Mouse (Mus musculus): ENCODE results near the gene Rpl10-ps3.
A peak's percentile ranks its signal among the peaks of the same experiment; 100 is the strongest.

Gene Rpl10-ps3

DNA sequence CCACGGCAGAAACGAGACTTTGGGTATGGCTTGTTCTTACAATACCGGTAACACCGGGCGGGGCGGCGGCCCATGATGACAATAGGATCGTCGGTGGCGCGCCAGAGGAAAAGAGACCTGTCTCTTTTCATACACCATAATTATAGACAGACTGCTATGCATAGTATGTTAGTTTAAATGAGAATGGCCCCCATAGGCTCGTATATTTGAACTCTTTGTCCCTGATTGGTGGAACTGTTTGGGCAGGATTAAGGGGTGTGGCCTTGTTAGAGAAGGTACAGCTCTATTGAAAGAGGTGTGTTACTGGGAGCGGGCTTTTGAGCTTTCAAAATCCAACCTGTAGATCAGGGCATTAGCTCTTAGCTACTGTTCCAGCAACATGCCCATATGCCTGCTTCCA lies at the start of gene Rpl10-ps3:
TSS of gene Rpl10-ps3 (minus strand) at position 101 of the 400 bp plus-strand sequence.
- no peak for DNase-seq (ENCODE audit: low spot score in 2 of 2)

DNA sequence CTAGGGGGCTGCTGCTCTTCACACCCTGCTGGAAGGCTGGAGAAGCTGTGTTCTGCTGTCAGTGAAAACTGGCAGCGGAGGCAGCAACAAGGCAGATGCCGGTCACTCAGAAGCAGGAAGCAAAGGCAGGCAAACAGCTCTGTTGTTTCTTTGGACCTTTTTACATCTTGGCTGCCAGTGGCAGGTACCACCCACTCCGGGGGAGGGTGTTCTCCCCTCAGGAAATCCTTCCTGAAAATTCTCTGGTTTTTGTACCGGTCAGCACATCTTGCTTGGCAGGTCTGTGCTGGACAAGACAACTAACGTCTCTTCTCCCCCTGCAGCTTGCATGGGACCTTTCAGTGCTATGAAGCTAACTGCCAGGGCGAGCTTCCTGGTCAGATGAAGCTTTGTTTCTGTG lies 30.8 kb upstream of the Rpl10-ps3 start:
- DNase-seq (ENCODE audit: low spot score in 2 of 2): no peak

DNA sequence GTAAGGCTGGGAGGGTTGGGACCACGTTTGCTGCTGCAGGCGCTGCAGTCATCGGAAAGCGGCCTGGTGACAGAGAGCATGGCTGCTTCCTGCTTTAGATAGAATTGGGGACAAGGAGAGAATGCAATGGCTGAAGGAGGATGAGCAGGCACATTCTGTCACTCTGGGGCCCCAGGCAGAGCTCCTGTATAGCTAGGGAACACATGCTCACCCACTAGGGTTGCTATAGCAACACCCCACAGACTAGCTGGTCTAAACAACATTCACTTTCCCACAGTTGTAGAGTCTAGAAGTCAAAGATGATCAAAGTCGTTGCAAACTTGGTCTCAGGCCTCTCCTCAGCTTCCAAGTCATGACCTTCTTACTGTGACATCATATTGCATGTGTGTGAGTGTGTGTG lies 29.9 kb upstream of the Rpl10-ps3 start:
- DNase-seq (ENCODE audit: low spot score in 2 of 2): no peak

DNA sequence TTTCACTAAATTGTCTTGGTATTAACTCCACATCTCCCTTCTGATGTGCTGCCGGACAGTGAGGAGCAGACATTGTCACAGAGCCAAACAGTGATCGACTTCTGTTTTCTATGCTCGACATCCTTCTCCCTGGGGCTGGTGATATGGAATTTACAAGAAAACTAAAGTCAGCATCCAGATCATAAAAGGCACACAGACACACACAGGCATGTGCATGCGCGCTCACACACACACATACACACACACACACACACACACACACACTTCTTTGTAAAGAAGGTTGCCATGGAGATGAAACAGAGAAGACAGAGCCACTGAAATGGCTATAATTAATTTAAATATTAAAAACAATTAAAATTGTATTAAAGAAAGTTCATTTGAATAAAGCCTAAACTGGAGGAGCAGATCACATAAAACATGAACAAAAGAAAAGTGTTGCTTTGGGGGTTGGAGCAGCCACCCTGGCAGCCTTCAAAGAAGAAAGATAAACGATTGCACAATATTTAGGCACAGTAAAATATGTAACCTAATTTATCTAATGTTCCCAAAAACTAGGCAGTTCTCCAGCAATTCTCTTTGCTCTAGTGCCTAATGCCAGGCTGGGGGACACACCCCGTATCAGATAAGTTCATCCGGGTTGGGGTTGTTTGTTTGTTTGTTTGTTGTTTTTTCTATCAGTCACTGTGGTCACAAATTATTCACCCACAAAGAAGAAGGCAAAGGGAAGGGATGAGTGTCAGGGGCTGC lies 24.0 kb upstream of the Rpl10-ps3 start:
- DNase-seq (ENCODE audit: low spot score in 2 of 2): no peak

DNA sequence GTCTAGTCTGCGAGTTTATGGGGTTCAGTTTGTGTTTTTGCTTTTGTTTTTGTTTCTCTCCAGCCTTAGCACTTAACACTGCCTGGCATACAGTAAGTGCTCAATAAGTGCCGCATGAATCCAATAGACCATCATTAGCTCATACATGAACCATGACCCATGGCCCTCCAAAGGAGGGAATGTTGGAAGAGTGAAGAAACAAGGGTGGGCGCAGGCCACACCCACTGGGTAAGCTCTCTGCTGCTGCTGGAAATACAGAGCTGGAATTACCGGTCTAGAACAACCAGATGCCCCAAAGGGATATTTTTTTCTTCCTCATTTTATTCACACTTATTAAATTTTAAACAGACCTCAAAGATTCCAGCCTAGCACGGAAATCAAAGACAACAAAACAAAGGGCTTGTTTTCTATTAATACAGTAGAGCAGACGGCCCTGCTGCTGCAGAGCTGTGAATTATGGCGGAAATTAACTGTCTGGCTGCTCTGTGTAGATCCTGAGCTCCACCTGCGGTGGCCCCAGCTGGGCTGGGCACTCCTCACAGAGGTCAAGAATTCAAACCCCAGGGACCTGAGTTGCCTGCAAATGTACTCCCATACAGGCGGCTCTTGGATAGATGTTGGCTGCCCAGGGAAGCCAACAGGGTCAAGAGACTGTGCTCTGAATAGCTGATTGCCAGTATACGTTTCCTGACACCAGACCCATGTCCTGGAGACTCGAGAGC lies 20.5 kb upstream of the Rpl10-ps3 start:
- no peak for DNase-seq (ENCODE audit: low spot score in 2 of 2)

DNA sequence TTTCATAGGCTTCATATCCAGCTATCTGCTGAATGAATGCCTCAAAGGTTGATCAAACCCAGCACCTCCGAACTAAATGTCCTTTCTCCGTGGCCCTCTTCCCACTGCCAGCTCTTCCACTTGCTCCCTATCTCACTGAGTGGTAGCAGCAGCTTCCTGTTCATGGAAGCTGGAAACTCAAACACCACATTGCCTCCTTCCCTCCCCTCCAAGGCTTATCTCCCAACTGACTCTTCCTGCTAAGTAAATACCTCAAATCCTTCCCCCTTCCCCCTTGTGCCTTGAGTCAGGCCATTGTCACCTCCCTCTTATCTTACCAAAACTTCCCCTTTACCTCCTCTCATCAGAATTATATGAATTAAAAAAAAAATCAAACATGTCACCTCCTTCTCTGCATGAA lies 19.2 kb upstream of the Rpl10-ps3 start:
- DNase-seq (ENCODE audit: low spot score in 2 of 2): no peak

DNA sequence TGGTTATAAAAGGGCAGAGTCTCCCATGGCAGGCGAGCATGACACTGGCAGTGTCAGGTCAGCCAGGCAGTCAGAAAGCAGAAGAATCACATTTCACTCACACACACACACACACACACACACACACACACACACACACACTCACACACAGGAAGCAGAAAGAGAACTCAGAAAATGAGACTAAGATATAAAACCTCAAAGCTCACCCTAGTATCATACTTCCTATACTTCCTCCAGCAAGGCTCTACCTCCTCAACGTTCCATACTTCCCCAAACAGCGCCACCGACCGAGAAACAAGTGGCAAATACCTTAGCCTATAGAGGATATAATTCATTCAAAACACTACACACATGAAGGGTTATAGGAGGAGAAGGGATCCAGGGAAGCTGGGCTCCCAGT lies 18.5 kb upstream of the Rpl10-ps3 start:
- no peak for DNase-seq (ENCODE audit: low spot score in 2 of 2)

DNA sequence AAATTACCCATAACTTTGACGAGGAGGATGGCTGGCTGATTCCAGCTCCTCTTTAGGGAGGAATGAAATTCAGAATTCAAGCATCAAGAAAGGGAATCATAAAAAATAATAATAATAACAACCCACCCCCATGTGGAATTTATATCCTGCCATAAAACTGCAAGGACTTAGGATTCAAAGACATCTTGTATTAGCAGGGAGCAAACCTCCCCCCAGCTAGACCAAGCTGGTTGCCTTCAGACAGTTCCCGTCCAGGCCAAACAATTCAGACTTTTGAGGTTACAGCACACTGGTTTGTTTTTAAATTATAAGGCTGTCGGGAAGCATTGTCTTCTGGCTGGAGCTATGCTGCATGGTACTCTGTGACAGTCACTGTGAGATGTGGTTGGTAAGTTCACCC lies 17.8 kb upstream of the Rpl10-ps3 start:
- DNase-seq (ENCODE audit: low spot score in 2 of 2): no peak

DNA sequence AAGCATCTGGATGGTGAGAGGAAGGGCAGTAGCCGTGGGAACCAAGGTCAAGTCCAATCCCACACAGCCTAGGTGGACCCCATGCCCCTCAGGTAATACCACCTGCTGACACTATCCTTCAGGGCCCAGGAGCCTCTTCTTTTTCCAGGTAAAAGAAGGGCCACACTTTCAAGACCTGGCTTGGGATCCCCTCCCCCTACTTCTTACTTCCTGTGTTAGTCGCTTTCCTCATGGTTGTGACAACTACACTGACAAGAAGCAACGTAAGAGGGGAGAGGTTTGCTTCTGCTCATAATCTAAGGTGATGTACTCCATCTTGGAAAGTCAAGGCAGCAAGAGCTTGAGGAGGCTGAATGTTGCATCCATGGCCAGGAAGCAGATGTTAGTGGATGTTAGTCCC lies 15.6 kb upstream of the Rpl10-ps3 start:
- DNase-seq (ENCODE audit: low spot score in 2 of 2): no peak

DNA sequence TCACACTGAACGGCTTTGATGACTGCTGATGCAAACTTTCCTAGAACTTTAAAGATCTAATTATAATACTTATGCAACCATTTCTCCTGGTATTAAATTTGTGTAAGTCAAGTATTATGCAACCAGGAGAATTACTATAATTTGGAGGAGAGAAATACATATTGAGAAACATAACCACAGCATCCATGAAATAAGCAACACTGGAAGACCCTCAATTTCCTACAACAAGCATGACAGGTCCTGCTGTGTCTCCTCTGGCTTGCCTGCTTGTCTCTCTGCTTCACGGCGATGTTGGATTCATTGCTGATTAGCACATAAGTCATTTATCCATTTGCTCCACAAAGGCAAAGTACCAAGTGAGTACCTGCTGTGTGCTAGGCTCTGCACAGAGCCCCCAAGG lies 12.6 kb upstream of the Rpl10-ps3 start:
- DNase-seq (ENCODE audit: low spot score in 2 of 2): no peak

DNA sequence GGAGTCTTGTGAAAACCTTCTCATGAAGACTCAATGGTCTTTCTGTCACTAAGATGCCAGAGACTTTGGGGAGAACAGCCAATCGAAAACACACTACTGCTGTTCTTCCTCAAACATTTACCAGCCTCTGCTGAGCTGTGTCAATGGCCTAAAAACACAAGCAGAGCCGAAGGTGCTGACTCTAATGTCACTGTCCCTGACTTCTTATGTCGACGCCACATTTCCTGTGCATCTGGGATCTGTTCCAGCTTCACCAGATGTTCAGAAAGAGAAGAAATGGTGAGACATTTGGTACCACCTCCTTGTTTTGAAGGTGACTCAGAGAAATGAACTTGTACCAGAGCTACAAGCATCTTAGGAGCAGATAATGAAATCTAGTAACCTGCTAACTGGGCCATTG lies 7.0 kb upstream of the Rpl10-ps3 start:
- no peak for DNase-seq (ENCODE audit: low spot score in 2 of 2)

DNA sequence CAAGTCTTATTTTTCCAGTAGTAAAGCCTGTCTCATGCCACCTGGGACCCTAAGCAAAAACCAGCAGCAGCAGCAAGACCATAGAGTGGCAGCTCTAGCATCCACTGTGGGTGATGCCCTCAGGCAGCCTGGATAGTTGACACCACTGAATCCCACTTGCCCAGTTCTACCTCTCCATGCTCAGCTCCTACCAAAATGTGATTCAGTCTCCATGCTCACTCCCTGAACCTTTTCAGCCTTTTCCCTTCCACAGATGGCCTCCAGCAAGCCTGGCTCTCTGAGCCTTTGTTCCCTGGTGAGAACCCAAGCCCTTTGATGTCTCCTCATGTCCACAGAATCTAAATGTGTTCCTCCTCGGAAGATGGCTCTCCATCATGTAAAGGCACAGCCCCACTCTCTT lies 5.8 kb upstream of the Rpl10-ps3 start:
- DNase-seq (ENCODE audit: low spot score in 2 of 2): no peak

DNA sequence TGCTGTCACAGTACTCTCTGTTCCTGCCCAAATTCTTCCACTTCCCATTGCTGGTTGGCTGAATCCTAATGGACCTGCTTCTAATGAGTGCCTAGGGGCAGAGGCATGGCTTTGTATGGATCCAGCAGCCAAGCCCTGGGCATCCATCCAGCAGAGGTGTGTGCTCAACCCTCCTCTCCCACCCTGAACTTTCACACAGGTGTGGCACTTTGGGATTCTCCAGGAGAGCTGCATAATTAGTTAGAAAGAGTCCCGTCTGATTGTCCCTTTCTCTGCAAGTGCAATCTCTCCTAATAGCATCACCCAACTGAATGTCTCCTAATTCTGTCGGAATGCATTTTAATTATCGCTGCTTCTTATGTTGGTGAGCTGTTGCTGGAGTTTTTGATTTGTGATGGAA lies 4.4 kb upstream of the Rpl10-ps3 start:
- no peak for DNase-seq (ENCODE audit: low spot score in 2 of 2)

DNA sequence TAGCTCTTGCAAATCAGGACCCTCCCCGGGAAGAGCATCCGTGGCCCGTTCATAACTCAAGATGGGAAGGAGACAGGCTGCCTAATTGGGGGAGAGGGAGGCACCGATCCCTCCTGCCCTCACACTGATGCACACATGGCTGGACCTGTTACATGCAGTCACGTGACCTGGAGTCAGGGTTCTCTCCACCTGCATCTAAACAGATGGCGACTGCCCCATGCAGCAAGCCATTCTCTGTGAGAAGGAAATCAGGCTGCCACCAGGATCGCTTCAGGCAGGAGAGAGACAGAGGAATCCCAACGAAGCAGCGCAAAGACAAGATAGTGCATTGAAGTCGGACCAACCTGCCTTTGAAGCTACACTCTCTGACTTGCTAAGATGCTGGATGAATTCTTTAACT lies 3.5 kb upstream of the Rpl10-ps3 start:
- DNase-seq (ENCODE audit: low spot score in 2 of 2): peak in 1 of 2 experiments; percentile 28

DNA sequence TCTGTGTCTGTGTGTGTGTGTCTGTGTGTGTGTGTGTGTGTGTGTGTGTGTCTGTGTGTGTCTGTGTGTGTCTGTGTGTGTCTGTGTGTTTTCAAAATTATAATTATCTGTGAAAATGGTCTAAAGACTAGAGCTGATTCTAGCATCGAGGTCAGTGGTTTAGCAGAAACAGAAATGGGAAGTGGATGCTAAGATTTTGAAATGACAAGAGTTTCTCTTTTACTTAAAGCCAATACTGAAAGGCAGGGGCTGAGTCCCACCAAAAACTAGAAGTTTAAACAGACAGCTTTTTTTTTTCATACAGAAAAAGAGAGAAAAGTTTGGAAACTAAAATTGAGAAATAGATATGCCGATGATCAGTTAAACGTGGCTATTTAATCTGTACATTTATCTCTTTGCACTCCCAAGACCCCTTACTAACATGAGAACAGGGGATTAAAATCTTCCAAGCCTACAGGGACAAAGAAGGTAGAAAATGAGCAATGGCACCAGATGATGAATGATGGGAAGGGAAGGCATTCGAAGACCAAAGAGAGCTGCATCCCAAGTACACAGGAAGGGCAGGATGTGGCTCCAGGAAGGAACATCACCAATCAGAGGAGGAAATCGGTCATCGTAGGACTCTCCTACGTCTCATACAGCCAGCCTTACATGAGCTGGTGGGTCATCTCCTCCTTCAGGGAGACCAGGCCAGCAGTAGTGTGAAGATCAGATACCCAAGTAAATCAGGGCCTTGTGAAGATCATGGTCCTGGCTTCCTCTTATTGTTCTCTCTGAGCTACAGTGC lies 9.0 kb downstream of the Rpl10-ps3 start:
- no peak for DNase-seq (ENCODE audit: low spot score in 2 of 2)

DNA sequence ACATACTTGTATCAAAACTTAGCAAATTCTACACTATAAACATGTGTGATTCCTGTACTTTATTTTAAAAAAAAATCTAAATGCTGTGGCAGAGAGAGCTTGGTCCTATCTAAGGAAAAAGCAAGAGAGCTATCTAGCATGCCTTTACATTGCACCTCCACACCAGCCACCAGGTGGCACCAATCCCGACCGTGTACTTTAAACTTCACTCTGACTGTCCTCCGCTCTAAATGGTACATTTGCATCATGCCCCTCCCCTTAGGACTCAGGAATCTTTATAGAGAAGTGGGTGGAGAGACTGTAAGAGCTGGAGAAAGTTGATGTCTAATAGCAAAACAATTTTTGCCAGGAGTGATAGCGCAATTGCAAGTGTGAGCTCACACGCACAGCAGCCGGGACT lies 11.4 kb downstream of the Rpl10-ps3 start:
- peak; percentile 23 to 28 for DNase-seq (ENCODE audit: low spot score in 2 of 2)

DNA sequence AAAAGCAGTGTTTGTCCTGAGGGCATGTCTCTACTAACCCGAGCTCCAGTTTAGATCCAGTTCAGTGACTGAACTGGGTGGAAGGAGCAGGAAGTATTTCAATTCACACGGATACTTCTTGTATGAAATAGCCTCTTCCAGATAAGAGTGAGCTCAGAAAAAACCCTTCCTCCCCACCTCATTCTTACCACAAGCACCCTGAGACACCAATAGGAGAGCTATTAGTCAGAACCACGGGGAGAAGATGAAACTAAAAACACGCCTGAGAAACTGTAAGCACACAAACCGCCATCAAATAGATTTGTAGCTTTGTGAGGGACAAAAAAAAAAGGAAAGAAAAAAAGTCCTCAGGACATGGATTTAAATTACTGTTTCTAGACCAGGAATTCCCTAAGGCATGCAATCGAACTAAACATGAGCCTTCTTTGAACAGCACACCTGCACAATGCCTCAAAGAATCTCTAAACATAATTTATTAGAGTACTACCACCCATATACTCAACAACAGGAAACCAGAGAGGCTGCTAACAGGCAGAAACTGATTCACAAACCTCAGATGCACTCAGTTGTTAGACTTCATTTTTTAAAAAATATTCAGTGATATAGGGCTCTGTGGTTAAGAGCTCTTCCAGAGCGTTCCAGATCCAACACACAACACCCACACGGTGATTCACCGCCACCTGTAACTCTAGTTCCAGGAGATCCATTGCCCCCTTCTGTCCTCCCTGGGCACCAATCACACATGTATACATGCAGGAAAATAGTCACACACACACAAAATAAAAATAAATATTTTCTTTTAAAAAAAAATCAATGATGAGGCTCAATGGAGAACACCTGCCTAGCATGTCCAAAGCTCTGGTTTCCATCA lies 20.2 kb downstream of the Rpl10-ps3 start:
- DNase-seq (ENCODE audit: low spot score in 2 of 2): no peak

DNA sequence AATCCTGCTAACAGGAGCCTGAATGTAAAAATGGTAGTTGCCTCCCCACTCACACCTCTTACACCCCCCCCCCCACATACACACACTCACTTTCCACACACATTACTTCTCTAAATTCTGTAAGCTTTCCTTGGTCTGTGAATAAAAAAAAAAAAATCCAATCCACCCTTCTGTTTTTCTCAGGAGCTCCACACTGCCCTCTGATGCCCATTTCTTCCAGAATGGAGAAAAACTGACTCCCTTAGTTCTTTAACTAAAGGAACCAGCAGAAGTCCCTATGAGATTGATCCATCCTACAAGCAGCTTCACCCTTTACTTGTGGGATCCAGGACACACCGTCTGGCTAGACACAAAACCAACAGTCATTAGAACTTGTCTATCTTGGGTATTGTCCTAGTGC lies 24.0 kb downstream of the Rpl10-ps3 start:
- no peak for DNase-seq (ENCODE audit: low spot score in 2 of 2)

DNA sequence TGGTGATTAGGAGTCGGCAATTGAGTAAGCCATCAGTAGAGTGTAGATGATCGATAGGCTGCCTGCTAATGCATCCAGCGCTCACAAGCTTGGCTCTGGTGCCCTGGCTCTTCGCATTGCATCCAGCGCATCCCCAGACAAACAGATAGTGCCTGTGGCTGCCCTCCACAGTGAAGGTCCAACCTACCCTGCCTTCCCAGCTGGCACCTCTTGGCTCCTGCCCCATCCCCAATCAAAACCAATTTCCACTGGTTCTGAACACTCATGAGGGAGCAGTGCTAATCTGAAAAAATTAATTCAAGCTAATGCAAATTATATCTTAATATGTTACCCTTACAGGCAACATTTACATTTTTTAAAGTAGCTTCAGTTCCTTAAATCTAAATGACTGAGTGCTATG lies 25.3 kb downstream of the Rpl10-ps3 start:
- no peak for DNase-seq (ENCODE audit: low spot score in 2 of 2)

DNA sequence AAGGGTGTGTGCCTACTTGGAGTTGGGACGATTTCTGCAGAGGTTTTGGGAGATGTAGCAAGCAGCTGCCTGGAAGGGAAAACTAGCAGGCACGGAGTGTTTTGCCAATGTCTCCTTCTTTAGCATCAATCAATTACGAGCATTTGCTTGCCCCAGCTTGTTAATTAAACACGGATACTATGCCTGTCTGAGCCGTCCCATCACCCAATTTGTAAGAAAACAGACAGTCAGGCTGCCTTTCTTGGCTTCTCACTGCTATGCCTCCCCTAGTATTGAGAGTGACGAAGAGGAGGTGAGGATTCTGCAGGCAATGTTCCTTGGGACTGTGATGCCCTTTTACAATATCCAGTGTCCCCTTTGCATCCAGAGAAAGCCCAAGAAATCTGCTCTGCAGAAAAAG lies 27.5 kb downstream of the Rpl10-ps3 start:
- no peak for DNase-seq (ENCODE audit: low spot score in 2 of 2)

DNA sequence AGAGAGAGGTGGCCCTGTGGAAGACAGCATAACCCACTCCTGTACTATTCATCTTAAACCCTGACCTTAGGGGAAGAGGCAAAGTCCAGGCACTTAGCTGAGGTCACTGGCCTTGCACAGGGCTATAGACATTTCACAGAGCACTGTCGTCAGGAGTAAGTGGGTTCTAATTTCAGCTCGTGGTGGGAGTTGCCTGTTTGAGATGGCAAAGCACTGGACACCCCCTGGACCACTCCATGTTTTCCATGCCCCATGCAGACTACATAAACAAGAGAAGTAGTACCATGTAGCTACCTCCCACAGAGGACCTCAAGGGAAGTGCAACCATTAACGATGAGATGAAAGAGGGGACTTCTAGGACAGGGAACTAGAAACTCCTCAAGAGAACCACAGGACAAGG lies 29.1 kb downstream of the Rpl10-ps3 start:
- DNase-seq (ENCODE audit: low spot score in 2 of 2): no peak

Measured in cerebellum, postnatal 4 days (tissue).